Mouse (Mus musculus) liver, adult 2 months (tissue): Measurements from ENCODE around the gene Evc2.

Experiments
- CTCF ChIP-seq: fragments of 200-500 bp; IDR thresholded peaks from 2 replicates; pipeline ENCODE4 v1.5.1; 2011; ENCODE audit warnings: low read depth, low read length, control low read depth
- POLR2A ChIP-seq: fragments of 200-500 bp; IDR thresholded peaks from 2 replicates; pipeline ENCODE4 v1.6.1; 2011; ENCODE audit warnings: low read length, control low read depth; ENCODE audit not compliant: insufficient read depth; ENCODE audit errors: extremely low read depth

- TF ChIP-seq CTCF, result no peak
- TF ChIP-seq POLR2A, result no peak
These were observed 53.6 kb downstream of the Evc2 start for GRCm38 (mm10) chr5:37391901-37392300.
